Mouse (Mus musculus) CD4-positive helper T cell, adult 2 months (primary cell): ENCODE data around the gene Baz2a.
"Not testable (repeated sequence)": the region's sequence is repeated elsewhere in the genome, so short reads cannot be mapped to it uniquely, and the experiment has no call there.

Source experiments
- DNase-seq: peaks from one replicate; pipeline ENCODE4 v3.0.0-alpha.2; 2012; ENCODE audit warnings: low read depth, missing footprints, low spot score

The Baz2a gene

GRCm38 (mm10) chr10:128081807-128082476 is 9.4 kb upstream of the Baz2a start:
- DNase-seq: no peak

- DNase-seq: peak; percentile 24
Measured at GRCm38 (mm10) chr10:128082477-128082808, 8.9 kb upstream of the Baz2a start.

GRCm38 (mm10) chr10:128082880-128083421 is 8.4 kb upstream of the Baz2a start, which contains the start of gene Atp5b:
Gene Atp5b, plus strand, starts transcription at chr10:128083273.
- peak; percentile 99 for DNase-seq

GRCm38 (mm10) chr10:128083688-128084087 is 7.7 kb upstream of the Baz2a start:
- no peak for DNase-seq

- DNase-seq: no peak
Measured at GRCm38 (mm10) chr10:128084160-128084559, 7.2 kb upstream of the Baz2a start.

- DNase-seq: peak; percentile 51
Measured at GRCm38 (mm10) chr10:128086391-128086790, 5.0 kb upstream of the Baz2a start.

- DNase-seq: not testable (repeated sequence)
Measured at GRCm38 (mm10) chr10:128087216-128087615, 4.2 kb upstream of the Baz2a start.

GRCm38 (mm10) chr10:128088181-128088580 is 3.2 kb upstream of the Baz2a start:
- no peak for DNase-seq

- DNase-seq: no peak
Measured at GRCm38 (mm10) chr10:128089842-128090241, 1.5 kb upstream of the Baz2a start.

GRCm38 (mm10) chr10:128090651-128091563 is 470 bp upstream of the Baz2a start:
- DNase-seq: peak; percentile 91

- peak; percentile 79 for DNase-seq
Measured at GRCm38 (mm10) chr10:128092506-128093495, 1.4 kb downstream of the Baz2a start.

- peak; percentile 62 for DNase-seq
Measured at GRCm38 (mm10) chr10:128093496-128094294, 2.3 kb downstream of the Baz2a start.

GRCm38 (mm10) chr10:128094340-128094968 is 3.1 kb downstream of the Baz2a start:
- DNase-seq: peak; percentile 93

- DNase-seq: no peak
Measured at GRCm38 (mm10) chr10:128095003-128095636, 3.7 kb downstream of the Baz2a start.

- no peak for DNase-seq
Measured at GRCm38 (mm10) chr10:128096313-128096692, 4.9 kb downstream of the Baz2a start.

- peak; percentile 89 for DNase-seq
Measured at GRCm38 (mm10) chr10:128096693-128097586, 5.6 kb downstream of the Baz2a start.

GRCm38 (mm10) chr10:128097587-128097971 is 6.2 kb downstream of the Baz2a start:
- peak; percentile 74 for DNase-seq

- no peak for DNase-seq
Measured at GRCm38 (mm10) chr10:128110103-128110761, 18.9 kb downstream of the Baz2a start.
